ENCODE assay signal across 22 mouse cellular contexts in the genomic region with DNA sequence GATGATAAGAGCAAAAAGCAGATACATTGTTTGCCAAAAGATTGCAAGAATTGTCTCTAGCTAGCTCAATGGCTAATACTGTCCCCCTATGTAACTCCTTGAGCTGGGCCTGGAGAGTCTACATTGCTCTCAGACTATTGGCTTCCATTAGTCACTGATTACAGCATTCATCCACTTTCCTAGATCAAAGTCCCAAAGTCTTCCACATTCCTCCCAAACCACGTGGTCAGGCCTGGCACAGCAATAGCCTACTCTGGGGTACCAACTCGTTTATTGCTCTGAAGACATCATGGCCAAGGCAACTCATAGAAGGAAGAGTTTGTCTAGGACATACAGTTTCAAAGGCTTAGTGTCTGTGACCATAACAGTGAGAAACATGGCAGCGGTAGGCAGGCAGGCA.
DNase-seq lines count a peak whose midpoint lies in the region; ATAC-seq lines count a peak whose summit lies in the region.
"Had no signal": no experiment of that assay in that cellular context is flagged by ENCODE, and none has a peak within 500 bp of the region (broad histone marks: within the 10 kb centered on the region; RNA-seq: fewer than 3 reads in every experiment).

No protein-coding gene starts in this region.

- H3K4me3 ChIP-seq in kidney, embryonic 16.5 days (ENCODE audit: low read length) = no peak overlapping the region
- H3K4me3 ChIP-seq: embryonic facial prominence, embryonic 15.5 days; erythroblast, embryonic 14.5 days; forebrain, embryonic 10.5 days; gastrocnemius, adult 2 months; heart, embryonic 15.5 days had no signal

- H3K27ac ChIP-seq in kidney, embryonic 16.5 days (ENCODE audit: low read length) = no peak overlapping the region
- H3K27ac ChIP-seq: embryonic facial prominence, embryonic 15.5 days; forebrain, embryonic 10.5 days; gastrocnemius, adult 2 months; heart, embryonic 15.5 days; hindbrain, embryonic 14.5 days had no signal

- peaks cover 5% of the 10 kb centered on the region for H3K9me3 ChIP-seq in kidney, embryonic 16.5 days (ENCODE audit: low read length)
- H3K9me3 ChIP-seq: embryonic facial prominence, embryonic 15.5 days; heart, embryonic 15.5 days had no signal

- WGBS in kidney, embryonic 16.5 days = 80% methylated on average over 3 of the region's 3 CpGs

- DNase-seq in kidney, adult 18-20 months = peak; percentile 52
- peak; percentile 91 for DNase-seq in kidney, adult 9 months
- peak; percentile 40 for DNase-seq in kidney, postnatal 14 days
- DNase-seq in testis, postnatal 10 days (ENCODE audit: low spot score) = no peak
- DNase-seq: adrenal gland, adult 8-10 months; adrenal gland, postnatal 36 days; cerebellum, postnatal 14 days; embryo, embryonic 11 days; gastrocnemius, adult 2 months; gastrocnemius, postnatal 25 days; heart, postnatal 14 days had no signal

- H3K36me3 ChIP-seq in kidney, embryonic 16.5 days (ENCODE audit: insufficient read depth, low read length) = no peaks in the 10 kb centered on the region
- H3K36me3 ChIP-seq: embryonic facial prominence, embryonic 15.5 days; forebrain, embryonic 10.5 days; heart, embryonic 15.5 days had no signal

- no peak; the same call in 1 of the 2 replicates for ATAC-seq in kidney, embryonic 16.5 days (ENCODE audit: low FRiP score, low TSS enrichment)
- no peak for ATAC-seq in megakaryocyte progenitor cell, adult 5-6 weeks (replicated peaks; ENCODE audit: poor library complexity)
- ATAC-seq: forebrain, embryonic 14.5 days; Patski had no signal

- H3K4me2 ChIP-seq in kidney, embryonic 16.5 days (replicated peaks; ENCODE audit: low read depth, low read length) = no peak overlapping the region
- H3K4me2 ChIP-seq: embryonic facial prominence, embryonic 15.5 days; heart, embryonic 11.5 days; heart, embryonic 15.5 days; hindbrain, embryonic 14.5 days had no signal

- no peak overlapping the region for H3K9ac ChIP-seq in kidney, embryonic 16.5 days (replicated peaks; ENCODE audit: low read length)
- H3K9ac ChIP-seq: embryonic facial prominence, embryonic 15.5 days; heart, embryonic 15.5 days; hindbrain, embryonic 14.5 days had no signal

- no peaks in the 10 kb centered on the region for H3K4me1 ChIP-seq in kidney, embryonic 16.5 days (ENCODE audit: insufficient read depth, low read length)
- H3K4me1 ChIP-seq: embryonic facial prominence, embryonic 15.5 days; forebrain, embryonic 10.5 days; heart, embryonic 15.5 days had no signal

- H3K27me3 ChIP-seq in kidney, embryonic 16.5 days (ENCODE audit: insufficient read depth, low read length) = no peaks in the 10 kb centered on the region
- H3K27me3 ChIP-seq: CH12.LX; embryonic facial prominence, embryonic 15.5 days; heart, embryonic 15.5 days; Patski had no signal
